Mouse (Mus musculus): ENCODE measurements around the gene Topaz1. TPM values are rescaled to one million over a fixed set of nuclear protein-coding genes. Genes with fewer than 3 reads are reported as not detected.
A peak's percentile ranks its signal among the peaks of the same experiment; 100 is the strongest.

Gene Topaz1
- total and polyA plus RNA-seq, 3 experiments = not detected

- TF ChIP-seq HCFC1 (IDR thresholded peaks at IDR 0.05; ENCODE audit: low read depth, low read length) (no peak), ZNF384 (IDR thresholded peaks at IDR 0.05; ENCODE audit: low read depth, low read length) (no peak), CHD1 (IDR thresholded peaks at IDR 0.05; ENCODE audit: low read depth, low read length) (no peak), JUN (IDR thresholded peaks at IDR 0.05; ENCODE audit: insufficient read depth, low read depth, low read length) (no peak)
- no peak overlapping the region for H3K9ac ChIP-seq (ENCODE audit: insufficient read depth, low read depth)
- no peak for DNase-seq (ENCODE audit: extremely low read depth)
- H3K27me3 ChIP-seq (replicated peaks) = peaks cover 2% of the 10 kb centered on the region
- H3K4me1 ChIP-seq (ENCODE audit: control insufficient read depth in 1 of 2, insufficient read depth in 2 of 2) = peaks cover 10 to 27% of the 10 kb centered on the region in 2 experiments
- in situ Hi-C loops (cut with MboI; ENCODE audit: low pct_ligation_motif_present, low pct_unique_long_range_greater_than_20kb, low sequenced_read_pairs) (no loop called here), dilution Hi-C loops (cut with MboI; ENCODE audit: extremely low pct_ligation_motif_present, extremely low pct_unique_long_range_greater_than_20kb, low sequenced_read_pairs) (no loop called here)
- H3K79me2 ChIP-seq (replicated peaks; ENCODE audit: control insufficient read depth, extremely low read depth, insufficient read depth, poor library complexity, severe bottlenecking) = no peaks in the 10 kb centered on the region
- H3K4me2 ChIP-seq (ENCODE audit: insufficient read depth, low read depth, poor library complexity, severe bottlenecking) = no peak overlapping the region
- no peaks in the 10 kb centered on the region for H3K36me3 ChIP-seq (replicated peaks in 1 of 2; ENCODE audit: control insufficient read depth in 1 of 2, insufficient read depth in 1 of 2, low read length in 1 of 2)
- no peak overlapping the region for H3K4me3 ChIP-seq (replicated peaks in 1 of 3; ENCODE audit: low read depth in 2 of 3, low read length in 2 of 3, poor library complexity in 1 of 3)
- H3K9me3 ChIP-seq (replicated peaks; ENCODE audit: low read length) = no peaks in the 10 kb centered on the region
- no peak overlapping the region for H3K27ac ChIP-seq (ENCODE audit: insufficient read depth, low read depth)
These were observed 39.4 kb downstream of the Topaz1 start for GRCm38 (mm10) chr9:122786534-122786933.

GRCm38 (mm10) chr9:122805053-122805844, 58.1 kb downstream of the Topaz1 start, which contains the start of gene Tcaim:
TSS of gene Tcaim (plus strand) at chr9:122805539.
- Histone ChIP-seq H3K4me3 (replicated peaks in 1 of 3; ENCODE audit: low read depth in 2 of 3, low read length in 2 of 3, poor library complexity in 1 of 3) (peak within 1 kb of the TSS; percentile 54 to 73 (median 60)), H3K9ac (ENCODE audit: insufficient read depth, low read depth) (peak within 1 kb of the TSS; percentile 64), H3K27me3 (replicated peaks) (no peaks in the 10 kb centered on the region), H3K27ac (ENCODE audit: insufficient read depth, low read depth) (peak within 1 kb of the TSS; percentile 58), H3K4me2 (ENCODE audit: insufficient read depth, low read depth, poor library complexity, severe bottlenecking) (peak within 1 kb of the TSS; percentile 89), H3K9me3 (replicated peaks; ENCODE audit: low read length) (no peaks in the 10 kb centered on the region), H3K4me1 (ENCODE audit: control insufficient read depth in 1 of 2, insufficient read depth in 2 of 2) (peaks cover 5 to 14% of the 10 kb centered on the region in 2 experiments), H3K36me3 (replicated peaks in 1 of 2; ENCODE audit: control insufficient read depth in 1 of 2, insufficient read depth in 1 of 2, low read length in 1 of 2) (peaks cover 3 to 13% of the 10 kb centered on the region in 2 experiments), H3K79me2 (replicated peaks; ENCODE audit: control insufficient read depth, extremely low read depth, insufficient read depth, poor library complexity, severe bottlenecking) (no peaks in the 10 kb centered on the region; the same call in 1 of the 2 replicates)
- DNase-seq (ENCODE audit: extremely low read depth) = peak; percentile 92
- dilution Hi-C loops (cut with MboI; ENCODE audit: extremely low pct_ligation_motif_present, extremely low pct_unique_long_range_greater_than_20kb, low sequenced_read_pairs) = no loop called here
- in situ Hi-C loops (cut with MboI; ENCODE audit: low pct_ligation_motif_present, low pct_unique_long_range_greater_than_20kb, low sequenced_read_pairs) = no loop called here
- TF ChIP-seq HCFC1 (IDR thresholded peaks at IDR 0.05; ENCODE audit: low read depth, low read length) (peak; percentile 60), POLR2A (IDR thresholded peaks at IDR 0.05; ENCODE audit: low read depth, low read length) (peak; percentile 83), CHD1 (IDR thresholded peaks at IDR 0.05; ENCODE audit: low read depth, low read length) (no peak), PAX5 (IDR thresholded peaks at IDR 0.05; ENCODE audit: low read length) (no peak), RAD21 (IDR thresholded peaks at IDR 0.05; ENCODE audit: low read depth, low read length) (no peak), ZC3H11A (IDR thresholded peaks at IDR 0.05; ENCODE audit: low read depth, low read length) (no peak), GABPA (IDR thresholded peaks at IDR 0.05; ENCODE audit: insufficient replicate concordance, low read depth, low read length) (no peak), TCF12 (IDR thresholded peaks at IDR 0.05; ENCODE audit: low read depth, low read length) (peak; percentile 43; the same call in 1 of the 2 replicates), USF2 (conservative IDR thresholded peaks at IDR 0.05; ENCODE audit: low read depth, low read length) (no peak), KAT2A (IDR thresholded peaks at IDR 0.05; ENCODE audit: insufficient replicate concordance, low read length) (no peak), TBP (conservative IDR thresholded peaks at IDR 0.05; ENCODE audit: low read depth, low read length) (peak; percentile 75), USF1 (IDR thresholded peaks at IDR 0.05; ENCODE audit: low read depth, low read length) (no peak), POLR2AphosphoS2 (IDR thresholded peaks at IDR 0.05; ENCODE audit: low read depth, low read length) (no peak), IRF4 (IDR thresholded peaks at IDR 0.05; ENCODE audit: low read depth, low read length) (peak; percentile 28; the same call in 1 of the 2 replicates), CTCF (conservative IDR thresholded peaks at IDR 0.05 in 1 of 2, IDR thresholded peaks at IDR 0.05 in 1 of 2; ENCODE audit: low read depth in 2 of 2, low read length in 2 of 2) (no peak), NRF1 (IDR thresholded peaks at IDR 0.05; ENCODE audit: low read depth, low read length) (peak; percentile 83), EP300 (IDR thresholded peaks at IDR 0.05; ENCODE audit: low read length) (no peak), E2F4 (IDR thresholded peaks at IDR 0.05; ENCODE audit: insufficient replicate concordance, low read depth, low read length) (no peak), RCOR1 (conservative IDR thresholded peaks at IDR 0.05; ENCODE audit: low read depth, low read length) (no peak), ZMIZ1 (IDR thresholded peaks at IDR 0.05; ENCODE audit: low read depth, low read length) (peak; percentile 14; the same call in 1 of the 2 replicates), ELF1 (IDR thresholded peaks at IDR 0.05; ENCODE audit: low read depth, low read length) (peak; percentile 46), SIN3A (IDR thresholded peaks at IDR 0.05; ENCODE audit: low read length) (peak; percentile 2), MAZ (IDR thresholded peaks at IDR 0.05; ENCODE audit: low read depth, low read length) (peak; percentile 68; the same call in 1 of the 2 replicates), BHLHE40 (IDR thresholded peaks at IDR 0.05; ENCODE audit: low read depth, low read length) (no peak), MEF2A (IDR thresholded peaks at IDR 0.05; ENCODE audit: borderline replicate concordance, low read depth, low read length) (no peak), ZNF384 (IDR thresholded peaks at IDR 0.05; ENCODE audit: low read depth, low read length) (no peak), JUN (IDR thresholded peaks at IDR 0.05; ENCODE audit: insufficient read depth, low read depth, low read length) (no peak), ETS1 (conservative IDR thresholded peaks at IDR 0.05; ENCODE audit: low read depth, low read length) (no peak), CHD2 (IDR thresholded peaks at IDR 0.05; ENCODE audit: low read length) (no peak), MAFK (IDR thresholded peaks at IDR 0.05; ENCODE audit: insufficient replicate concordance, low read length) (no peak), JUND (conservative IDR thresholded peaks at IDR 0.05; ENCODE audit: low read depth, low read length) (no peak)

All from CH12.LX (cell line).